Mouse (Mus musculus) layer of hippocampus, adult 6 months (tissue): Measurements from ENCODE around the gene Olfr354. TPM values are rescaled to one million over a fixed set of nuclear protein-coding genes. Genes with fewer than 3 reads are reported as not detected.

Source experiments
- long read RNA-seq, 2 experiments: library from polyadenylated mRNA; unstranded; transcript quantifications; one replicate each; pipeline ENCODE4 v2.0.0; 2019 to 2020
- polyA plus RNA-seq: library from polyadenylated mRNA; unstranded; fragments of <200 nt; fragmentation: Nextera tagmentation; gene quantifications from 2 replicates; pipeline ENCODE4 v1.2.3, GENCODE M21; 2021

Gene Olfr354
- not detected in 2 replicates for polyA plus RNA-seq
- long read RNA-seq, experiment 1 = 0 reads
- long read RNA-seq, experiment 2 = 0 reads

GRCm38 (mm10) chr2:36905380-36905779 lies at the start of gene Olfr354:
Gene Olfr354, plus strand, starts transcription at chr2:36905680.

GRCm38 (mm10) chr2:36862560-36862959 lies 42.9 kb upstream of the Olfr354 start, which contains the start of gene Olfr351:
Gene Olfr351, minus strand, starts transcription at chr2:36862660.

GRCm38 (mm10) chr2:36868160-36868559 lies 37.3 kb upstream of the Olfr354 start, which contains the start of gene Olfr352:
Gene Olfr352, plus strand, starts transcription at chr2:36868460.

GRCm38 (mm10) chr2:36892836-36893235 lies 12.6 kb upstream of the Olfr354 start, which contains the start of gene Olfr353:
Gene Olfr353, minus strand, starts transcription at chr2:36892936.

GRCm38 (mm10) chr2:36928797-36929196 lies 23.3 kb downstream of the Olfr354 start, which contains the start of gene Olfr355:
Gene Olfr355, minus strand, starts transcription at chr2:36928897.

GRCm38 (mm10) chr2:36936821-36937220 lies 31.3 kb downstream of the Olfr354 start, which contains the start of gene Olfr356:
Gene Olfr356, plus strand, starts transcription at chr2:36937121.

Other genes with a start within 250 kb of the Olfr354 start
- not detected in 2 replicates for gene Olfr346, start 219.9 kb upstream of the Olfr354 start, polyA plus RNA-seq
- not detected in 2 replicates for gene Olfr347, start 173.8 kb upstream of the Olfr354 start, polyA plus RNA-seq
- gene Olfr348, start 121.4 kb upstream of the Olfr354 start, polyA plus RNA-seq = not detected in 2 replicates
- not detected in 2 replicates for gene Olfr50, start 115.1 kb upstream of the Olfr354 start, polyA plus RNA-seq
- gene Olfr3, start 88.6 kb upstream of the Olfr354 start, polyA plus RNA-seq = not detected in 2 replicates
- not detected in 2 replicates for gene Olfr350, start 59.4 kb upstream of the Olfr354 start, polyA plus RNA-seq
- gene Olfr351, start 43.0 kb upstream of the Olfr354 start, polyA plus RNA-seq = not detected in 2 replicates
- not detected in 2 replicates for gene Olfr352, start 37.2 kb upstream of the Olfr354 start, polyA plus RNA-seq
- gene Olfr353, start 12.7 kb upstream of the Olfr354 start, polyA plus RNA-seq = not detected in 2 replicates
- not detected in 2 replicates for gene Olfr355, start 23.2 kb downstream of the Olfr354 start, polyA plus RNA-seq
- not detected in 2 replicates for gene Olfr356, start 31.4 kb downstream of the Olfr354 start, polyA plus RNA-seq
- gene Olfr357, start 88.1 kb downstream of the Olfr354 start, polyA plus RNA-seq = not detected in 2 replicates
- not detected in 2 replicates for gene Olfr358, start 103.7 kb downstream of the Olfr354 start, polyA plus RNA-seq
- gene Olfr360, start 160.1 kb downstream of the Olfr354 start, polyA plus RNA-seq = not detected in 2 replicates
- gene Olfr361, start 183.6 kb downstream of the Olfr354 start, polyA plus RNA-seq = not detected in 2 replicates
- not detected in 2 replicates for gene Olfr362, start 212.2 kb downstream of the Olfr354 start, polyA plus RNA-seq
- gene Olfr364-ps1, start 233.6 kb downstream of the Olfr354 start, polyA plus RNA-seq = not detected in 2 replicates